Mouse (Mus musculus): ENCODE measurements at regions not wholly inside any gene's neighbourhood (a gene's known extent, or its start where the extent isn't known, plus 50 kb on each side); places are given as distances from the start of the nearest gene placed in this dataset.

DNA sequence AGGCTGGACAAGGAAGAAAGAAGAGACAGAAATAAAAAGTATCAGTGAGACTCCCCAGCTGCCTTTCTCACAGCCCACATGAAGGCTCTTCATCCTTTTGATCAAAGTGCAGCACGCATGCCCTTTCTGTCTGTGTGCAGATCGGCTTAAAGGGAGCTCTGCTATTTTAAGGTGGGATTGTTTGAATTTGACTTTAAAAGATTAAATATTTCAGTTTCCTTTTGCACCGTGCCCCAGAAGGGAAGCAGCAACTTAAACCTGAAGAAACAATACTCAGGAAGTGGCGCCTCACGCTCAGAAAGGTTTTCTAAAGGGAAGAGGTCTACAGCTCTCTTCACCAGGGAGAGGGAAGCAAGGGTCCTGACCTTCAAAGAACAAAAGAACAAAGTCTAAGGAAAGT, 436.9 kb upstream of the Tbl1xr1 start:
- Histone ChIP-seq H3K4me1 (ENCODE audit: control insufficient read depth in 2 of 2, insufficient read depth in 2 of 2, low read length in 2 of 2, poor library complexity in 1 of 2) (no peaks in the 10 kb centered on the region), H3K9me3 (ENCODE audit: control insufficient read depth, insufficient read depth, low read depth, low read length) (no peaks in the 10 kb centered on the region), H3K9ac (ENCODE audit: insufficient read depth, low read depth, low read length, poor library complexity, severe bottlenecking) (no peak overlapping the region), H3K36me3 (ENCODE audit: control insufficient read depth, insufficient read depth, low read length, poor library complexity, severe bottlenecking) (no peaks in the 10 kb centered on the region), H3K27ac (ENCODE audit: insufficient read depth, low read depth, low read length, poor library complexity, severe bottlenecking) (no peak overlapping the region), H3K4me3 (ENCODE audit: insufficient read depth in 1 of 2, low read depth in 1 of 2, low read length in 2 of 2, poor library complexity in 1 of 2, severe bottlenecking in 1 of 2) (no peak overlapping the region)
- in situ Hi-C loops (cut with MboI; ENCODE audit: low sequenced_read_pairs in 2 of 2, unreplicated experiment in 2 of 2), result no loop called here
- no peak for DNase-seq (ENCODE audit: low read depth, low spot score)
- TF ChIP-seq CHD2 (IDR thresholded peaks at IDR 0.05; ENCODE audit: low read depth, low read length) (no peak), ZNF384 (IDR thresholded peaks at IDR 0.05; ENCODE audit: low read depth, low read length) (no peak), HCFC1 (IDR thresholded peaks at IDR 0.05; ENCODE audit: borderline replicate concordance, insufficient read depth, low read length) (no peak), MAFK (IDR thresholded peaks at IDR 0.05; ENCODE audit: insufficient read depth, low read depth, low read length) (no peak), ZC3H11A (IDR thresholded peaks at IDR 0.05; ENCODE audit: borderline replicate concordance, low read depth, low read length) (no peak)

DNA sequence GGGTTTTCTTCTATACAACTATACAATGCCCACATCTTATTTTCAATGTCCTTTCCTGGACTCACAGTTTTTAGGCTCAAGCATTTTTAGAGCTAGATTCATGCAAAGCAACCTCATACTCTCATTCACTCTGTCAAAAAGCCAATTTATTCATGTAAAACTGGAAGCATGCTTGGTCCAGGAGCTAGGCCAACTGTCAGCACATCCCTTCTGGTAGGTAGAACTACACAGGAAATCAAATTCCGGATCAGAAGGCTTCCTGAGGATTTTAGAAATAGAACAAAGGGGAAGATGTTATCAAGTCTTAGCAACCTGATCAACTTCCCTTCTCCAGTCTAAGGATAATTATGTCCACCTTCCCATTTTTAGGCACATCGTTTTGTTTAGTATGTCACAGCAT, 432.4 kb upstream of the Tbl1xr1 start:
- no peak overlapping the region for H3K9ac ChIP-seq (ENCODE audit: insufficient read depth, low read depth, low read length, poor library complexity, severe bottlenecking)
- no peak for DNase-seq (ENCODE audit: low read depth, low spot score)
- TF ChIP-seq HCFC1 (IDR thresholded peaks at IDR 0.05; ENCODE audit: borderline replicate concordance, insufficient read depth, low read length), result no peak
- no peak for TF ChIP-seq CHD2 (IDR thresholded peaks at IDR 0.05; ENCODE audit: low read depth, low read length)
- no peak for TF ChIP-seq ZC3H11A (IDR thresholded peaks at IDR 0.05; ENCODE audit: borderline replicate concordance, low read depth, low read length)
- TF ChIP-seq ZNF384 (IDR thresholded peaks at IDR 0.05; ENCODE audit: low read depth, low read length), result no peak
- TF ChIP-seq MAFK (IDR thresholded peaks at IDR 0.05; ENCODE audit: insufficient read depth, low read depth, low read length), result no peak
- no peaks in the 10 kb centered on the region for H3K36me3 ChIP-seq (ENCODE audit: control insufficient read depth, insufficient read depth, low read length, poor library complexity, severe bottlenecking)
- no peaks in the 10 kb centered on the region for H3K4me1 ChIP-seq (ENCODE audit: control insufficient read depth in 2 of 2, insufficient read depth in 2 of 2, low read length in 2 of 2, poor library complexity in 1 of 2)
- in situ Hi-C loops (cut with MboI; ENCODE audit: low sequenced_read_pairs in 2 of 2, unreplicated experiment in 2 of 2), result no loop called here
- H3K9me3 ChIP-seq (ENCODE audit: control insufficient read depth, insufficient read depth, low read depth, low read length), result no peaks in the 10 kb centered on the region
- no peak overlapping the region for H3K27ac ChIP-seq (ENCODE audit: insufficient read depth, low read depth, low read length, poor library complexity, severe bottlenecking)
- H3K4me3 ChIP-seq (ENCODE audit: insufficient read depth in 1 of 2, low read depth in 1 of 2, low read length in 2 of 2, poor library complexity in 1 of 2, severe bottlenecking in 1 of 2), result no peak overlapping the region

DNA sequence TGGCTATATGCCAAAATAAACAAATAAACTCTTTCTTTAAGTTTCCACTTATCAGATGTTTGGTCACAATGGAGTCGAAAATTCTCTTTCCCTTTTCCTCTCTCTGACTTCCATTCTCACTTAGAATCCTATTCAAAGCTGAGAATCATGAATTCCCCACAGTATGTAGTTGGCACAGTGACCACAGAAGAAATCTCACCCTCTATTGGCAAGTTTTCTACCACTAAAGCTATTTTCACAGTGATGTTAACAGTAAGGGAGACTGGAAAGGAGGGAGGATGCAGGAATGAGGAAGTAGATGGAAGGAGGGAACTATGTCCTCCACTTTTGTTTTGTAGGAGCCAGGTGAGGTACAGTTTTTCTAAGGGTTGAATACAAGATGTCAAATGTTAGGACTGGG, 431.2 kb upstream of the Tbl1xr1 start:
- in situ Hi-C loops (cut with MboI; ENCODE audit: low sequenced_read_pairs in 2 of 2, unreplicated experiment in 2 of 2), result no loop called here
- Histone ChIP-seq H3K4me3 (ENCODE audit: insufficient read depth in 1 of 2, low read depth in 1 of 2, low read length in 2 of 2, poor library complexity in 1 of 2, severe bottlenecking in 1 of 2) (no peak overlapping the region), H3K4me1 (ENCODE audit: control insufficient read depth in 2 of 2, insufficient read depth in 2 of 2, low read length in 2 of 2, poor library complexity in 1 of 2) (no peaks in the 10 kb centered on the region), H3K27ac (ENCODE audit: insufficient read depth, low read depth, low read length, poor library complexity, severe bottlenecking) (no peak overlapping the region), H3K9ac (ENCODE audit: insufficient read depth, low read depth, low read length, poor library complexity, severe bottlenecking) (no peak overlapping the region), H3K9me3 (ENCODE audit: control insufficient read depth, insufficient read depth, low read depth, low read length) (no peaks in the 10 kb centered on the region), H3K36me3 (ENCODE audit: control insufficient read depth, insufficient read depth, low read length, poor library complexity, severe bottlenecking) (no peaks in the 10 kb centered on the region)
- DNase-seq (ENCODE audit: low read depth, low spot score), result no peak
- TF ChIP-seq HCFC1 (IDR thresholded peaks at IDR 0.05; ENCODE audit: borderline replicate concordance, insufficient read depth, low read length) (no peak), CHD2 (IDR thresholded peaks at IDR 0.05; ENCODE audit: low read depth, low read length) (no peak), ZC3H11A (IDR thresholded peaks at IDR 0.05; ENCODE audit: borderline replicate concordance, low read depth, low read length) (no peak), ZNF384 (IDR thresholded peaks at IDR 0.05; ENCODE audit: low read depth, low read length) (no peak), MAFK (IDR thresholded peaks at IDR 0.05; ENCODE audit: insufficient read depth, low read depth, low read length) (no peak)

DNA sequence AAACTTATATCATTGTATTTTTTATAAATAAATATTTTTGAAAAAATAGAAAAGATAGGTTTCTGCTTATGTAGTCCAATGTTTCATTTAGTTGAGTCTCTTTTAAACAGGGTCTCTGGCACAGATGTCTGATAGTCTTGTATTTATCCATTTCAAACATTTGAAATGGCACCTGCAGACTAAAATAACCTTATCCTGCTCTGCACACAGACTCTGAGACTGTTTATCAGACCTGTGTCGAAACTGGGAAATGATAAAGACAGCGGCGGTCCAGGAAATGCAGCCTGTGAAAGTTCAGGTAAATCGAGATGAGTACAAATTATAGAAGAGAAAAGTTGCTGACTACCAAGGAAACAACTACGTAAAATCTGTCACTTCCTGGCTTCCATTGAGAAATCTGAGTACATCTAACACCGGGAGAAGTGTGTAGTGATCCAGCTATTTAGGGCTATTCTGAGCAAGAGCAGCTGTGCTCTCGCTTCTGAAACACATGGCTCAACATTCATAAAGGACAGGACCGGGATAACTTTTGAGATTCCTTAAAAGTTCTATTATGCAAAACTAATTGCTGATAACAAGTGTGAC, 426.5 kb upstream of the Tbl1xr1 start:
- Histone ChIP-seq H3K9me3 (ENCODE audit: control insufficient read depth, insufficient read depth, low read depth, low read length) (no peaks in the 10 kb centered on the region), H3K27ac (ENCODE audit: insufficient read depth, low read depth, low read length, poor library complexity, severe bottlenecking) (no peak overlapping the region), H3K36me3 (ENCODE audit: control insufficient read depth, insufficient read depth, low read length, poor library complexity, severe bottlenecking) (no peaks in the 10 kb centered on the region), H3K4me1 (ENCODE audit: control insufficient read depth in 2 of 2, insufficient read depth in 2 of 2, low read length in 2 of 2, poor library complexity in 1 of 2) (no peaks in the 10 kb centered on the region), H3K9ac (ENCODE audit: insufficient read depth, low read depth, low read length, poor library complexity, severe bottlenecking) (no peak overlapping the region), H3K4me3 (ENCODE audit: insufficient read depth in 1 of 2, low read depth in 1 of 2, low read length in 2 of 2, poor library complexity in 1 of 2, severe bottlenecking in 1 of 2) (no peak overlapping the region)
- in situ Hi-C loops (cut with MboI; ENCODE audit: low sequenced_read_pairs in 2 of 2, unreplicated experiment in 2 of 2), result no loop called here
- TF ChIP-seq CHD2 (IDR thresholded peaks at IDR 0.05; ENCODE audit: low read depth, low read length) (no peak), ZC3H11A (IDR thresholded peaks at IDR 0.05; ENCODE audit: borderline replicate concordance, low read depth, low read length) (no peak), MAFK (IDR thresholded peaks at IDR 0.05; ENCODE audit: insufficient read depth, low read depth, low read length) (no peak), ZNF384 (IDR thresholded peaks at IDR 0.05; ENCODE audit: low read depth, low read length) (no peak), HCFC1 (IDR thresholded peaks at IDR 0.05; ENCODE audit: borderline replicate concordance, insufficient read depth, low read length) (no peak)
- no peak for DNase-seq (ENCODE audit: low read depth, low spot score)

DNA sequence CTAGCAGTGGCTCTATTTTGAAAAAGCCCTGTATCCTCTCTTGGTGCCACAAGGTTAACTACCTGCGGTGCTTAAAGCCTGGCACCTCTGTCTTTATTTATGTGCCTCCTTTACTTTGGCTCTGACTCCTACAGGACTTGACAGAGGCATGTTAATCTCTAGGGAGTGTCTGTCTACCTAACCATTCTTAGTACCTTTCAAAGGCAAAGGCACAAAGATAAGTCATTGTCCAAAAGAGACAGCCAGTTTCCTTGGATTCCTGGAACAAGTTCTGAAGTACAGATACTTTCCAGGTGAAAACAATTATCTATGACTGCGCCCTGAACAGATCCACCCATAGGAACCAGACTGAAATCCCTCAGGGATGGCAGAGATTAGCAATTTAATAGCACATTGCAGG, 421.2 kb upstream of the Tbl1xr1 start:
- no peak for DNase-seq (ENCODE audit: low read depth, low spot score)
- TF ChIP-seq CHD2 (IDR thresholded peaks at IDR 0.05; ENCODE audit: low read depth, low read length), result no peak
- TF ChIP-seq ZC3H11A (IDR thresholded peaks at IDR 0.05; ENCODE audit: borderline replicate concordance, low read depth, low read length), result no peak
- no peak for TF ChIP-seq HCFC1 (IDR thresholded peaks at IDR 0.05; ENCODE audit: borderline replicate concordance, insufficient read depth, low read length)
- no peak for TF ChIP-seq ZNF384 (IDR thresholded peaks at IDR 0.05; ENCODE audit: low read depth, low read length)
- no peak for TF ChIP-seq MAFK (IDR thresholded peaks at IDR 0.05; ENCODE audit: insufficient read depth, low read depth, low read length)
- Histone ChIP-seq H3K36me3 (ENCODE audit: control insufficient read depth, insufficient read depth, low read length, poor library complexity, severe bottlenecking) (no peaks in the 10 kb centered on the region), H3K9me3 (ENCODE audit: control insufficient read depth, insufficient read depth, low read depth, low read length) (no peaks in the 10 kb centered on the region), H3K9ac (ENCODE audit: insufficient read depth, low read depth, low read length, poor library complexity, severe bottlenecking) (no peak overlapping the region), H3K4me3 (ENCODE audit: insufficient read depth in 1 of 2, low read depth in 1 of 2, low read length in 2 of 2, poor library complexity in 1 of 2, severe bottlenecking in 1 of 2) (no peak overlapping the region), H3K4me1 (ENCODE audit: control insufficient read depth in 2 of 2, insufficient read depth in 2 of 2, low read length in 2 of 2, poor library complexity in 1 of 2) (no peaks in the 10 kb centered on the region), H3K27ac (ENCODE audit: insufficient read depth, low read depth, low read length, poor library complexity, severe bottlenecking) (no peak overlapping the region)
- in situ Hi-C loops (cut with MboI; ENCODE audit: low sequenced_read_pairs in 2 of 2, unreplicated experiment in 2 of 2), result no loop called here

Data from ES-E14 (cell line).